Mouse (Mus musculus) cerebellum, adult 9-11 months (tissue): ENCODE results near the gene Wdr90.

Experiments
- DNase-seq: peaks from one replicate; pipeline ENCODE4 v3.0.0; 2022

The Wdr90 gene

GRCm38 (mm10) chr17:25843636-25844395 is 17.5 kb downstream of the Wdr90 start:
- DNase-seq = peak; percentile 74

DNA sequence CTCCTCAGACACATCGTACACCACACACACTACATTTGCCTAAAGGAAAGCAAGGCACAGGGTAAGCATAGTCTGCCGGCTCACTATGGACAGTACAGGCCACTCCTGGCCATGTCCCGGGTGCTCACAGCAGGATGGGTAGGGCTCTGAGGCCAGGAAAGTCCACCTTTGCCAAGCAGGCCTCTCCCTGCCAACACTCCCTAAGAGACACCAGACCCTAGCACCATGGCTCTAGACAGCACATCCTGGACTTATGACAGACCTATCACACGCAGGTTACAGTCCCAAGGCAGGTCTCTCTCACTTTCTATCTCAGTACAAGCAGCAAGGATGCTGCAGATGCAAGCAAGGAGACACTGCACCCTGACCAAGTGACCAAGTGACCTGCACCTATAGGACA is 18.2 kb downstream of the Wdr90 start:
- peak; percentile 50 for DNase-seq

GRCm38 (mm10) chr17:25842509-25842908 is 18.8 kb downstream of the Wdr90 start:
- no peak for DNase-seq

GRCm38 (mm10) chr17:25841117-25841880 is 20.0 kb downstream of the Wdr90 start, which contains the start of gene Gm20683:
Gm20683 (minus strand) TSS chr17:25841763.
- peak; percentile 52 for DNase-seq

- peak; percentile 46 for DNase-seq
Observed at GRCm38 (mm10) chr17:25840519-25840918, 20.8 kb downstream of the Wdr90 start.

GRCm38 (mm10) chr17:25839455-25840235 is 21.7 kb downstream of the Wdr90 start:
- DNase-seq = peak; percentile 55

DNA sequence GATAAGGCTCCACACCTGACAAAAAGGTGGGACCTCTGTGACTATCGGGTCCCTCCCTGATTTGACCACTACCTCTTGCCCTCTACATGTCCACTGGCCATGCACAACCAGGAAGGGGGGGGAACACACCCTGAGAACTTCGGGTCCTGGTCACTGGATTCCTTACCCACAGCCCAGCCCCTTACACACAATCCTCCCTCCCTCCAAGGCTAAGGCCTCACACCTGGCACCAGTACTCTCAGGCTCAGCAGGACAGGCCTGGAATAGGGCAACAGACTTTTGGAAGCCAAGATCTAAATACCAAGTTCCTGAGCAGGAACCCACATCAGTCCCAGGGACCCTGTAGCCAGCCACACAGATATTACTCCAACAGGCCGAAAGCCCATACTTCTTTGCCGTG is 22.4 kb downstream of the Wdr90 start:
- DNase-seq = peak; percentile 50

GRCm38 (mm10) chr17:25837533-25837932 is 23.8 kb downstream of the Wdr90 start:
- peak; percentile 56 for DNase-seq

DNA sequence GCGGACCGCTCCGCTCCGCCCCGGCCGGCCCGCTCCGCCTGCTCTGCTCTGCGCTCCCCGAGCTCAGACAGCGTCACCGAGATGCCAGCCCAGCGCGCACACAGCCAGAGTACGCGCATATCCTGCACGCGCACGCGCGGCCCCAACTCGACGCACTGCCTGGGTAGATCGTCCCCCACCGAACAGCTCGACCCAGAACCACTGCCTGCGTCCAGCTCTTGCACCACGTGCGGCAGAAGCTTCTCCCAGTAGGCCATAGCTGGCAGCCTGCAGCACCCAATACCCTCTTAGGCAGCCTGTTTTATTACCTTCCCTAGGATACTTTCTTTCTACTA is 24.3 kb downstream of the Wdr90 start, which contains the start of gene Rhbdl1:
Rhbdl1 (minus strand) TSS at position 220 of the 335 bp plus-strand sequence.
- DNase-seq = peak; percentile 92

DNA sequence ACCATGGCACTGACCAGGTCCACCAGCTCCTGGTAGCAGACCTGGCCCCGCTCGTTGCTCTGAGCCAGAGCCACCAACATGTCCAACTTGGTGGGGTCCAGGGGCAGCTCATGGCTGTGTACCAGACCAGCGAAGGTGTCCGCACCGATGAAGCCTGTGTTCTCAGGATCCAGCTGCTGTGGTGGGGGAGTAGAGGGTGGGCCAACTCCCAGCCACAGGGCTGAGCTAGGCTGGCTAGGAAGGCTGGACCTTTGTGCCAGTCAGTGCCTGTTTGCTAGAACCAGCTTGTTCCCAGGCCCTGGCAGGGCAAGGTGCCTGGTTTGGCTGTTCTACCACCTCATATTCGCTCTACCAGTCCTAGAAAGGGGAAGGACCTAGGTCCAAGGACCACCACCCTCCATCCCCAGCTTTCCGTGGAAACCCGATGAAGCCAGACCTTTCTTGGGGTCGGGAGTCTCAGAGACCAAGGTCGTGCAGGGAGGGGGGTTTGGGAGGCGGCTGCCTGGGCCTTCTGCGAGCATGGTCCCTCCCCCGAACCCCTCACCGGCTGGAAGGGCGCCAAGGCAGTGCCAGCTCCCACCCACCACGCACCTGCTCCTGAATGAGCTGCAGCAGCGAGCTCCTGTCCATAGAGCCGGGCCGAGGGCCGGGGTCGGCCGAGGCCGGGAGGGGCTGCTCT is 24.8 kb downstream of the Wdr90 start:
- DNase-seq = peak; percentile 71

DNA sequence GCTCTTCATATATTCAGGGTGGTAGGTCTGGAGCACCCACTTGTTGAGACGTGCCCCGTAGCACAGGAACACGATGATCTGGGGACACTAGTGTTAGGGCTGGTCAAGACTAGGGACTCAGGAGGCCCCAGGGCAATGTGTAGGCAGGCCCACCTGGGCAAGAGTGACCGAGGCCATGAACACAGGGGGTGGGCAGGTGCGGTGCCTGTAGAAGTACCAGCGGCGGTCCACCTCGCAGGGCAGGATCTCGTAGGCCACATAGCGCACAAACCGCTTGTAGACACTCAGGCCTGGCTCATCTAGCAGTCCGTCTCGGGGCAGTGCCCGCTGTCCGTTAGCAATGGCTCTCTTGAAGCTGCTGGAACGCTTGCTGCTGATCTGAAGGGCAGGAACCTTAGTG is 25.5 kb downstream of the Wdr90 start:
- peak; percentile 67 for DNase-seq

GRCm38 (mm10) chr17:25835301-25835700 is 26.0 kb downstream of the Wdr90 start:
- DNase-seq = no peak

- peak; percentile 78 for DNase-seq
Observed at GRCm38 (mm10) chr17:25834595-25835222, 26.6 kb downstream of the Wdr90 start.

GRCm38 (mm10) chr17:25833961-25834594 is 27.2 kb downstream of the Wdr90 start:
- peak; percentile 76 for DNase-seq

DNA sequence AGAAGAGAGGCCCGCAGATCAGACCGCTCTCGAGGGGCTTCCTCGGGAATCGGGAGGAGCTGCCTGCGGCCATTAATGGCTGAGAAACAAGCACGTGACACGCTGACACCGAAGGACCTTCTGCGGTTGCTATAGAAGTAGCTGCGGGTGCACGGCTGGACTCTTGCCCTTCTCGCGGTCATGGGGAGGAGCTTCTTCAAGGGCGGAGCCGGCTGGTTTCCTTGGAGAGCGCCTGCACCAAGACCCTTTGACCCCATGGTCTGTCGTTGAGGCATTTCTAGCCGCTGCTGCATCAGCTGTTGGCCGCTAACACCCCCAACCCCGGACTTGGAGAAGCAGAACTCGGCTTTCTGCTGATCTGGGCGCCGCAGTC is 28.0 kb downstream of the Wdr90 start, which contains the start of gene Stub1:
Stub1 (minus strand) TSS at position 114 of the 373 bp plus-strand sequence.
- DNase-seq = peak; percentile 93

- DNase-seq = peak; percentile 99
Observed at GRCm38 (mm10) chr17:25832436-25833290, 28.6 kb downstream of the Wdr90 start.

DNA sequence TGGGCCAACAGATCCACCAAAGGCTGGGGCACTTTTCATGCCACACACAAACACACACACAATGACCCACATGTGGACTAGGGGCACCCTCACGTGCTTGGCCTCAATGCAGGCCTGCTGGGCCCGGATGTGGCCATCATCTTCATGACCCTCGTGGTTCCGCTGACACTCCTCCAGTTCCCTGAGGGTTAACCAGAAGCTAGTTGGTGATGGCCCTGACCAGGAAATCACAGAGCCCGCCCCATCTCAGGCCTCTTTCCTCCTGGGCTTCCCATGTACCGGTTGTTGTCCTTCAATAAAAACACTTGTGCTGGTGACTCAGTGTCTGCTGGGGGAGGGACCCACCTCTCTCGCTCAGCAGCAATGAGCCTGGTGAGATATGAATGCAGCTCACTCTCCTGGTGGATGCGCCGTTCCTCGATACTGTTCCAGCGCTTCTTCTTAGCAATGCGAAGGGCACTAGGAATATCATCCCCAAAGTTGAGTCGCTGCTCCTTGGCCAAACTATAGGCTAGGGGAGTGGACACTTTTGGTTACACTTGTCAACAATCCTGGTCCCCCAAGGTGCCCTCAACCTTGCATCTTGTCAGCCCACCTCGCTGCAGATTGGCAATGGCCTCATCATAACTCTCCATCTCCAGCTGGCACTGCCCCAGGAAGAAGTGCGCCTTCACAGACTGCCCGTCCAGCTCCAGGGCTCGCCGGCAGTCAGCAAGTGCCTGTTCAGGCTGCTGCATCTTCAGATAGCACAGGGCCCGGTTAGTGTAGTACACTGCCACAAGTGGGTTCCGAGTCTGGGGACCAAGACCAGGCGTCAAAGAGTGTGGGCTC is 29.6 kb downstream of the Wdr90 start:
- peak; percentile 81 for DNase-seq

- DNase-seq = no peak
Observed at GRCm38 (mm10) chr17:25830806-25831431, 30.4 kb downstream of the Wdr90 start.

DNA sequence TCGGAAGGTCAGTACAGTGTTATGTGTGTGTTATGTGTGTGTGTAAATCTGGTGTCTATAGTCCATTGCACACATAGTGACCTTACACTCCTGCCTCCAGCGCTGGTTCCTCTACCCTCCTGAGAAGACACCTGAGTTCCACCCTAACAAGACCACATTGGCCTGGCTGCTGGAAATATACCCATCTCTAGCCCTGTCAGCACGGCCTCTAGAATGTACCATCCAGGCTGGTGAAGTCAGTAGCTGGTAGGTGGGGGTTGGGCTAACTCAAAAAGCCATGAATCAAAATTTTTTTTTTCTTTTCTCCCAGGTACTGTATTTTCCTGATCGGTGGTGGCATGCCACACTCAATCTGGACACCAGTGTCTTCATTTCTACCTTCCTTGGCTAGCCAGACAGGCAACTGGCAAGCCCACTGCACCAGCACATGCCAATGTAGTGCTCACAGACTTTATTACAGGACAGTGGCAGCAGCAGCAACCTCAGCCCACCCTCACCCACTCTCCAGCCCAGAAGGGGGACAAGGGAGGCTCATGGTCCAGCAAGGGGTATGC is 31.0 kb downstream of the Wdr90 start:
- peak; percentile 64 for DNase-seq
